Mouse (Mus musculus) adrenal gland, postnatal 25 days (tissue): Measurements from ENCODE around the gene Max. TPM values are rescaled to one million over a fixed set of nuclear protein-coding genes. Genes with fewer than 3 reads are reported as not detected.

Experiments
- DNase-seq: peaks from one replicate; pipeline ENCODE4 v3.0.0; 2021; ENCODE audit warnings: mixed read lengths
- long read RNA-seq: library from polyadenylated mRNA; stranded (forward); transcript quantifications from one replicate; pipeline ENCODE4 v2.0.0, GENCODE M21; 2021
- total RNA-seq: library from RNA; stranded (reverse); gene quantifications from 2 replicates; pipeline ENCODE4 v1.2.3, GENCODE M21; 2021

Gene Max
- 62.2 and 62.4 TPM in 2 replicates for total RNA-seq
- long read RNA-seq, partial matches to known transcripts, result 1 of 1 reads
- long read RNA-seq, other reads (novel, unspliced or antisense), result 0 of 1 reads

GRCm38 (mm10) chr12:76961932-76962891, at the start of gene Max:
Max (minus strand) TSS chr12:76962201.
- DNase-seq, result peak; percentile 97

GRCm38 (mm10) chr12:77011092-77011720, 49.2 kb upstream of the Max start:
- DNase-seq, result no peak

GRCm38 (mm10) chr12:77009202-77010030, 47.4 kb upstream of the Max start:
- no peak for DNase-seq

GRCm38 (mm10) chr12:77004893-77005292, 42.9 kb upstream of the Max start:
- no peak for DNase-seq

GRCm38 (mm10) chr12:77002551-77003228, 40.7 kb upstream of the Max start:
- DNase-seq, result no peak

GRCm38 (mm10) chr12:77001312-77001711, 39.3 kb upstream of the Max start:
- DNase-seq, result no peak

GRCm38 (mm10) chr12:77000705-77001284, 38.8 kb upstream of the Max start:
- peak; percentile 35 for DNase-seq

- peak; percentile 40 for DNase-seq
These were observed 38.2 kb upstream of the Max start for GRCm38 (mm10) chr12:77000096-77000704.

GRCm38 (mm10) chr12:76994766-76995165, 32.8 kb upstream of the Max start:
- DNase-seq, result no peak

- DNase-seq, result no peak
These were observed 31.0 kb upstream of the Max start for GRCm38 (mm10) chr12:76992891-76993529.

GRCm38 (mm10) chr12:76982818-76983471, 20.9 kb upstream of the Max start:
- no peak for DNase-seq

GRCm38 (mm10) chr12:76979530-76979929, 17.5 kb upstream of the Max start:
- no peak for DNase-seq

GRCm38 (mm10) chr12:76972669-76973068, 10.7 kb upstream of the Max start:
- no peak for DNase-seq

- no peak for DNase-seq
These were observed 10.2 kb upstream of the Max start for GRCm38 (mm10) chr12:76972241-76972640.

GRCm38 (mm10) chr12:76971642-76972221, 9.7 kb upstream of the Max start:
- no peak for DNase-seq

- no peak for DNase-seq
These were observed 3.9 kb upstream of the Max start for GRCm38 (mm10) chr12:76965876-76966275.

- DNase-seq, result no peak
These were observed 3.1 kb upstream of the Max start for GRCm38 (mm10) chr12:76965089-76965488.

GRCm38 (mm10) chr12:76961052-76961931, 709 bp downstream of the Max start:
- peak; percentile 31 for DNase-seq
